Mouse (Mus musculus) cerebellum, adult 8-10 months (tissue): ENCODE measurements around the gene Kcnip1.

Experiments
- DNase-seq: peaks from one replicate; pipeline ENCODE4 v3.0.0; 2022

Gene Kcnip1

GRCm38 (mm10) chr11:33992938-33993337, at the start of gene Kcnip1:
Kcnip1 (minus strand) TSS chr11:33993152.
- DNase-seq, result peak; percentile 6

GRCm38 (mm10) chr11:34040061-34040460, 47.1 kb upstream of the Kcnip1 start:
- no peak for DNase-seq

GRCm38 (mm10) chr11:34035909-34036658, 43.1 kb upstream of the Kcnip1 start:
- DNase-seq, result no peak

- no peak for DNase-seq
These were observed 41.8 kb upstream of the Kcnip1 start for GRCm38 (mm10) chr11:34034794-34035193.

- DNase-seq, result no peak
These were observed 41.1 kb upstream of the Kcnip1 start for GRCm38 (mm10) chr11:34034008-34034505.

GRCm38 (mm10) chr11:34031015-34031805, 38.3 kb upstream of the Kcnip1 start:
- no peak for DNase-seq

- DNase-seq, result no peak
These were observed 36.7 kb upstream of the Kcnip1 start for GRCm38 (mm10) chr11:34029658-34030057.

- DNase-seq, result no peak
These were observed 32.1 kb upstream of the Kcnip1 start for GRCm38 (mm10) chr11:34025091-34025490.

GRCm38 (mm10) chr11:34012007-34012652, 19.2 kb upstream of the Kcnip1 start:
- no peak for DNase-seq

- DNase-seq, result no peak
These were observed 17.9 kb upstream of the Kcnip1 start for GRCm38 (mm10) chr11:34010859-34011172.

- no peak for DNase-seq
These were observed 17.3 kb upstream of the Kcnip1 start for GRCm38 (mm10) chr11:34010133-34010858.

- DNase-seq, result no peak
These were observed 16.6 kb upstream of the Kcnip1 start for GRCm38 (mm10) chr11:34009316-34010087.

- DNase-seq, result peak; percentile 13
These were observed 15.8 kb upstream of the Kcnip1 start for GRCm38 (mm10) chr11:34008702-34009101.

GRCm38 (mm10) chr11:34008214-34008613, 15.3 kb upstream of the Kcnip1 start:
- no peak for DNase-seq

GRCm38 (mm10) chr11:34007616-34008015, 14.7 kb upstream of the Kcnip1 start:
- no peak for DNase-seq

- DNase-seq, result no peak
These were observed 9.6 kb upstream of the Kcnip1 start for GRCm38 (mm10) chr11:34002593-34002965.

- DNase-seq, result peak; percentile 35
These were observed 9.1 kb upstream of the Kcnip1 start for GRCm38 (mm10) chr11:34001938-34002592.

GRCm38 (mm10) chr11:34000416-34000815, 7.5 kb upstream of the Kcnip1 start:
- no peak for DNase-seq

- no peak for DNase-seq
These were observed 5.3 kb upstream of the Kcnip1 start for GRCm38 (mm10) chr11:33998244-33998643.

- DNase-seq, result no peak
These were observed 544 bp upstream of the Kcnip1 start for GRCm38 (mm10) chr11:33993496-33993895.

GRCm38 (mm10) chr11:33990002-33990401, 3.0 kb downstream of the Kcnip1 start:
- DNase-seq, result no peak

GRCm38 (mm10) chr11:33986525-33986924, 6.4 kb downstream of the Kcnip1 start:
- DNase-seq, result no peak
